Mouse (Mus musculus) heart, embryonic 12.5 days (tissue): Measurements from ENCODE around the gene Psap. TPM values are rescaled to one million over a fixed set of nuclear protein-coding genes. Genes with fewer than 3 reads are reported as not detected.

Experiments used
- ATAC-seq: fragments of 200-750 bp; cut with Nextera tagmentation; 2 replicates; pipeline ENCODE4 v1.8.0; 2017; ENCODE audit warnings: moderate TSS enrichment, moderate library complexity; ENCODE audit not compliant: insufficient number of reproducible peaks, low FRiP score
- H3K27ac ChIP-seq: fragments of 300-500 bp; sonication (generic); 2 replicates; pipeline ENCODE4 v1.5.1; 2016; ENCODE audit warnings: mild to moderate bottlenecking, moderate library complexity; ENCODE audit not compliant: poor library complexity, severe bottlenecking
- H3K27me3 ChIP-seq: fragments of 300-500 bp; sonication (generic); replicated peaks from 2 replicates; pipeline ENCODE4 v1.6.1; 2016; ENCODE audit warnings: mild to moderate bottlenecking, moderate library complexity
- H3K36me3 ChIP-seq: fragments of 300-500 bp; sonication (generic); 2 replicates; pipeline ENCODE4 v1.6.1; 2016; ENCODE audit warnings: mild to moderate bottlenecking, moderate library complexity
- H3K4me1 ChIP-seq: fragments of 300-500 bp; sonication (generic); replicated peaks from 2 replicates; pipeline ENCODE4 v1.6.1; 2016; ENCODE audit warnings: mild to moderate bottlenecking
- H3K4me2 ChIP-seq: fragments of 300-500 bp; sonication (generic); 2 replicates; pipeline ENCODE4 v1.6.1; 2016; ENCODE audit warnings: mild to moderate bottlenecking, moderate library complexity
- H3K4me3 ChIP-seq: fragments of 300-500 bp; sonication (generic); 2 replicates; pipeline ENCODE4 v1.5.1; 2016; ENCODE audit warnings: mild to moderate bottlenecking
- H3K9ac ChIP-seq: fragments of 300-500 bp; sonication (generic); 2 replicates; pipeline ENCODE4 v1.6.1; 2016; ENCODE audit warnings: mild to moderate bottlenecking, moderate library complexity
- H3K9me3 ChIP-seq: fragments of 300-500 bp; sonication (generic); replicated peaks from 2 replicates; pipeline ENCODE4 v1.6.1; 2016; ENCODE audit warnings: mild to moderate bottlenecking, moderate library complexity
- WGBS: fragments of 180-500 bp; shearing (Covaris S2); methylation state at CpG from one replicate; pipeline ENCODE4 v1.1.7; 2016; 5-methylcytosine and 5-hydroxymethylcytosine counted together
- polyA plus RNA-seq: library from polyadenylated mRNA; unstranded; fragments of >200 nt; fragmentation: Nextera tagmentation; extraction: Ambion mirVana; gene quantifications from 2 replicates; pipeline ENCODE4 v1.2.1, GENCODE M21; 2016

Psap gene
- polyA plus RNA-seq, 1 experiment from 2014 or later: 95.6 TPM

DNA sequence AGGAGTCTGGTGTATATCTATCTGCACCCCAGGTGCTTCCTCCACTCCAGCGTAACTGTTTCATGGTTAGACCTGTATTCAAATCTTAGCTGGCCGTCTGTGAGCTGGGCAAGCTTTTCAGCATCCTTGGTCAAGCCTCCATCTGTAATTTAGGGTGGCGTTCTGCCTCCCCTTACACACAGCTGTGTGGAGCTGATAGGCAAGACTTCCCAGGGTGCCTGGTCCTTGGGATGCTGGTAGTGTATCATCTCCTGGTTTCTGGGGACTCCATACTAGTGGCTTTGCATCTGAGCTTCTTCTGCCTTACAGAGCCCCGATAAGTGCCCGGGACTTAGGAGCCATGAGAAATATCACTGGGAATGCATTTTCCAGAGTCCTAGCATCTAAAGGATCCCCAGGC is 72.2 kb downstream of the Psap start:
- H3K4me2 ChIP-seq: no peak overlapping the region
- no peak overlapping the region for H3K27ac ChIP-seq
- no peaks in the 10 kb centered on the region for H3K9me3 ChIP-seq
- no peaks in the 10 kb centered on the region for H3K36me3 ChIP-seq
- 0 out of 2 replicates have a peak, but pooled peaks cover 15% of the 10 kb centered on the region for H3K27me3 ChIP-seq
- no peak overlapping the region for H3K4me3 ChIP-seq
- H3K9ac ChIP-seq: no peak overlapping the region
- ATAC-seq: no peak
- peaks cover 66% of the 10 kb centered on the region for H3K4me1 ChIP-seq
- 74% methylated on average over 5 of the region's 5 CpGs for WGBS

DNA sequence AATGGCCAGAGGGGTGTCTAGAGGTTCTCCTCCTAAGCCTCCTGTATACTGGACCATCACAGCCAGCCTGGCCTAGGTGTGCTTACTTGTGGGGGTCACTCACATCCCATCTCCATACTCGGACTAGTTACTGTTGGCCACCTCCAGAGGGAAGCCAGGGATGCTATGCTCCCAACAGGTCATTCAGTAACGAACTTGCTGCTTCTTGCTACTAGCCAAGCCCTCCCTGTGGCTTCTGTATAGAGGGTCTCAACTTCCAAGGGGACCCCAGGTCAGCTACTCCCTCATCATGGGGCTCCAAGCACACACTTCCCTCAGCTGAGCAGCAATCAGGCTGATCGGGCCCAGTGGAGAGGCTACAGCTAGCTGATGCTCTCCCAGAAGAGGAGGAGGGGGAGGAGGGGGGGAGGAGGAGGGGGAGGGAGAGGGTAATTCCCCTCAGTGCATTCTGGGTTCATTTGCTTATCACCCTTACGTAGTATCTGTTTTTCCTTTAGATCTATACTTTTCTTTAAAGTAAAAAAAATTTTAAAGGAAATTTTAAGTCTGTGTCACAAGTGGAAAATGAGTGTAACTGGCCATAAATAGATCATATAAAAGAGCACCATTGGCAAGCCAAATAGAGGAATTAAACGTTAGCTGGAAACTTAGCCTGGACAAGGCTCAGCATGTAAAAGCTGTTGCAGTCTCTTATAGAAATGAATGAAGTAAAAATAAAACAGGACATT is 72.8 kb downstream of the Psap start:
- H3K27ac ChIP-seq: peak overlapping the region; percentile 61; the same call in 1 of the 2 replicates
- 0 out of 2 replicates have a peak, but pooled peaks cover 15% of the 10 kb centered on the region for H3K27me3 ChIP-seq
- H3K9ac ChIP-seq: no peak overlapping the region
- H3K4me3 ChIP-seq: peak overlapping the region; percentile 29
- ATAC-seq: no peak
- WGBS: 39% methylated on average over 5 of the region's 5 CpGs
- H3K36me3 ChIP-seq: no peaks in the 10 kb centered on the region
- H3K4me2 ChIP-seq: peak overlapping the region; percentile 19; the same call in 1 of the 2 replicates
- H3K9me3 ChIP-seq: no peaks in the 10 kb centered on the region
- peaks cover 72% of the 10 kb centered on the region for H3K4me1 ChIP-seq

DNA sequence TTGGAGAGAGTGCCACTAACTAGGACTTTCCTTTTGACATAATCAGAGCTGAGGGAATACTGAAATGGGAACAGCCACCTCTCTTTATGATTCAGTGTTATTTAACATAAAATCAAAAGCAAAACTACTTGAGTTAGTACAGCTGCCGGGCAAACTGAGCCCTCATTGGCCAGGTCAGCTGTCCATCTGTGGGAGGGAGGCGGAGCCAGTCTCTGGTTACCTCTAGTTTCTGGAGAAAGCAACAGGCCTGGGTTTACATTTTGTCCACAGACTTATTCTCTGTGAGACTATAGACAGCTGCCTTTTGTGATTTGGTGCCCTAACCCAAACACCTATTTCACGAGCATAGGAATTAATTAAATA is 73.4 kb downstream of the Psap start:
- peaks cover 75% of the 10 kb centered on the region for H3K4me1 ChIP-seq
- H3K4me2 ChIP-seq: 0 out of 2 replicates have a peak overlapping the region, but pooled peaks have one; percentile 20
- WGBS: 45% methylated on average over 3 of the region's 3 CpGs
- H3K4me3 ChIP-seq: peak overlapping the region; percentile 29
- H3K36me3 ChIP-seq: no peaks in the 10 kb centered on the region
- H3K9me3 ChIP-seq: no peaks in the 10 kb centered on the region
- H3K9ac ChIP-seq: no peak overlapping the region
- peak overlapping the region; percentile 61 for H3K27ac ChIP-seq
- H3K27me3 ChIP-seq: 0 out of 2 replicates have a peak, but pooled peaks cover 15% of the 10 kb centered on the region
- 0 out of 2 replicates have a peak, but pooled peaks have one; percentile 14 for ATAC-seq

DNA sequence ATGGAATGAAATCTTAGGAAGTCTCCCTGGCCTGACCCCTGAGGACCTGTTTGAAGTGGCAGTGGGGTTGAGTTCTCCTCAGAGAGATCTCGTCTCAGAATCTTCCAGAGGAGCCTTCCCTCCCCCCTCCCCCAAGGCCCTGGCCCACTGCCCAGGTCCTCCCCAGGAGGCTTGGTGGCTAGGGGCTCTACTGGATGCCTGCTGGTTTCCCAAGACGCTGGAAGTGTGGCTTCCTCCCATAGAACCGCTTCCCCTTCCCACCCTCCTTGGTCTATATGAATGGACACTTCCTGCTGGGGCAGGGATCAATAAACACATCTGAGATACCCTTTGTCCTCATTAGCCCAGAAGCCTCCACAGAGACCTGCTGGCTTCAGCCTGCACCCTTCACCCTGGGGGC is 73.8 kb downstream of the Psap start:
- 0 out of 2 replicates have a peak, but pooled peaks cover 11% of the 10 kb centered on the region for H3K27me3 ChIP-seq
- H3K36me3 ChIP-seq: no peaks in the 10 kb centered on the region
- H3K9me3 ChIP-seq: no peaks in the 10 kb centered on the region
- H3K4me3 ChIP-seq: no peak overlapping the region
- H3K4me1 ChIP-seq: peaks cover 71% of the 10 kb centered on the region
- no peak for ATAC-seq
- 0 out of 2 replicates have a peak overlapping the region, but pooled peaks have one; percentile 20 for H3K4me2 ChIP-seq
- peak overlapping the region; percentile 61 for H3K27ac ChIP-seq
- 18% methylated on average over 3 of the region's 3 CpGs for WGBS
- no peak overlapping the region for H3K9ac ChIP-seq

DNA sequence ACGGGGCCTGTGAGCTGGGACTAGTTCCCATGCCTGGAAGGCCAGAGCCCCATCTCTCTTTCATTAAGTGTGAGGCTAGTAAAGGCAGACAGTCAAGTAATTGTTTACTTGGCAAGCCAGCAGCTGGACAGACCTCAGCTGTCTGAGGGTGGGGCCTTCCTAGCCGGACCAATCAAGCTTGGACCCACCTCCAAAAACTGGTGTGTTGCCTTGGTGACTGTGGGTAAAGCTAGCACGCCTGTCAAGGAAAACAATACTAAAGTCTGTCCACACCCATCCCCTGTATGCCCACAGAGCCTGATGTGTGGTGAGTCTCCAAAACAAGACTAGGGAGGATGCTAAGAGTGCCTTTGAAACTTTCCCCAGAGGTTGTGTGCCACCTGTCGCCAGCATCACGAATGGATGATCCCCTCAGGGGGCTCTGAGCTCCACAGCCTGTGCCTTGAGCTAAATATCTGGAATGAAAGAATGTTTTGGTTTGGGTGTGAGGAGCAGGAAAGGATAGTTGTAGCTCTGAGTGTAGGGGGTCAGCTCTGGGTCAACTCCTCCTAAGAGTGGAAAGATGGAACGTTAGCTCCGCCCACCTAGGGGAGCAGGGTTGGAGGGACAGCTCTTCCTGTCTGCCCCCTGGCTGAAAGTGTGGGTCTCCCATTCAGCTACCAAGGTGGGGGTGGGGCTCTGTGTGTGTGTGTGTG is 74.5 kb downstream of the Psap start:
- ATAC-seq: peak; percentile 74
- H3K36me3 ChIP-seq: no peaks in the 10 kb centered on the region
- H3K4me3 ChIP-seq: no peak overlapping the region
- WGBS: 30% methylated on average over 7 of the region's 7 CpGs
- H3K27ac ChIP-seq: peak overlapping the region; percentile 61
- H3K9ac ChIP-seq: no peak overlapping the region
- H3K27me3 ChIP-seq: 0 out of 2 replicates have a peak, but pooled peaks cover 10% of the 10 kb centered on the region
- no peaks in the 10 kb centered on the region for H3K9me3 ChIP-seq
- peaks cover 65% of the 10 kb centered on the region for H3K4me1 ChIP-seq
- H3K4me2 ChIP-seq: no peak overlapping the region

Other genes starting within 250 kb of the Psap start
- 2.2 and 2.3 TPM in 2 replicates for gene Spock2, start 171.4 kb upstream of the Psap start, polyA plus RNA-seq
- gene Chst3, start 58.4 kb upstream of the Psap start, polyA plus RNA-seq: 0.69 and 0.72 TPM in 2 replicates
- 1.8 TPM in 2 replicates for gene Vsir, start 69.2 kb downstream of the Psap start, polyA plus RNA-seq
- 0.20 and 0.31 TPM in 2 replicates for gene Gm17455, start 122.1 kb downstream of the Psap start, polyA plus RNA-seq